Mouse (Mus musculus): ENCODE measurements at regions not wholly inside any gene's neighbourhood (a gene's known extent, or its start where the extent isn't known, plus 50 kb on each side); places are given as distances from the start of the nearest gene placed in this dataset.

DNA sequence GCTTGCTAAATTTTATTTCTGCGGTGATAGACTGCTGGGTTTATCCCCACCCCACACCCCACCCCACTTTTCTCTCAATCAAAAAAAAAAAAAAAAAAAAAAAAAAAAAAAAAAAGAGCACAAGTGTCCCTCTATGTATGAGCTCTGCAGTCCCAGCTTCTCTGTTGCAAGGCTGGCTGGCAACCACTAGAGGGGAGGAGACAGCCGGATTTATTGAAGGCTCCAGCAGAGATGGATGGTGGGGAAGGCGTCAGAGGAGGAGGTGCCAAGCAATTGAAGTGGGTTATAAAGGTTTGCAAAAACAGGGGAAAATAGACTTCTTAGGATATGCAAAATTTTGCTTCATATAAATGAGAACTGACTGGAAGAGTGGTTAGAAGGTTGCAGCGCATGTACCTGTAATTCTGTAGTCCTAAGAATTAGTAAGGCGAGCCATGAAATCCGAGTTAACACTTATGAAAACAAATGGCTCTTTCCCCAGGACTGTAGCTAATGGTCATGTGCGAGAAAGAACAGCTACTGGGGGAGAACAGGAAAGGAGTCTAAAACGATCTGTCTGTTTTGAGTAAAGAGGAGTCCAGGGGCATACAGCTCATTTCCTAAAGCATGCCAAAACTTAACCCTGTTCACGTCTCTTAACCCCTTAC is 885.1 kb upstream of the Pou3f3 start:
- Histone ChIP-seq H3K4me3 (peak overlapping the region; percentile 28), H3K27me3 (no peaks in the 10 kb centered on the region), H3K9me3 (no peaks in the 10 kb centered on the region), H3K27ac (no peak overlapping the region), H3K4me1 (peaks cover 6% of the 10 kb centered on the region; the same call in 1 of the 2 replicates), H3K36me3 (no peaks in the 10 kb centered on the region), H3K9ac (no peak overlapping the region), H3K4me2 (replicated peaks) (peak overlapping the region; percentile 58)
- WGBS: 7% methylated on average over 9 of the region's 9 CpGs
- ATAC-seq (ENCODE audit: low FRiP score, low read depth): peak; percentile 94; the same call in 1 of the 2 replicates

DNA sequence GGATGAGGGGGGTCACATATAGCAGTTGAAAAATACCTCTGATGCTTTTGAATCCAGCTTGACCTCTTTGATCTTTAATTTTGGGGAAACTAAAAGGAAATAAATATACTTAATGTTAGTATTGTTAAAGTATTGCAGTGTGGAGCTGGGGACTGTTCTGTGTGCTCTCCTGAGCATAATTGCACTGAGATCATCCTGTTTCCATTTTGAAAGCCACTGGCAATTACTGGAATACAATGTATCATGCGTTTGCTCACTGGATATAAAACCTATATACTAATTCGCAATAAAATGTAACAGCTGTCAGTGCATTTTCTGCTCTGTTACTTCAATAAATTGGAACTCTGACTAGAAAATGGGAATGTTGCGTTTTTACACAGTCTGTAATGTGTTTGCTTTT is 884.4 kb upstream of the Pou3f3 start:
- H3K4me2 ChIP-seq (replicated peaks): peak overlapping the region; percentile 58
- no peaks in the 10 kb centered on the region for H3K9me3 ChIP-seq
- no peaks in the 10 kb centered on the region for H3K27me3 ChIP-seq
- 0 out of 2 replicates have a peak overlapping the region, but pooled peaks have one; percentile 28 for H3K4me3 ChIP-seq
- H3K36me3 ChIP-seq: no peaks in the 10 kb centered on the region
- ATAC-seq (ENCODE audit: low FRiP score, low read depth): no peak
- WGBS: 62% methylated on average over 3 of the region's 3 CpGs
- H3K27ac ChIP-seq: no peak overlapping the region
- H3K9ac ChIP-seq: no peak overlapping the region
- peaks cover 6% of the 10 kb centered on the region; the same call in 1 of the 2 replicates for H3K4me1 ChIP-seq

GRCm38 (mm10) chr1:41812071-41812470 is 883.5 kb upstream of the Pou3f3 start:
- no peak overlapping the region for H3K27ac ChIP-seq
- no peaks in the 10 kb centered on the region for H3K27me3 ChIP-seq
- H3K36me3 ChIP-seq: no peaks in the 10 kb centered on the region
- 46% methylated on average over 7 of the region's 7 CpGs for WGBS
- no peak overlapping the region for H3K9ac ChIP-seq
- H3K4me2 ChIP-seq (replicated peaks): no peak overlapping the region
- no peak overlapping the region for H3K4me3 ChIP-seq
- peaks cover 6% of the 10 kb centered on the region; the same call in 1 of the 2 replicates for H3K4me1 ChIP-seq
- ATAC-seq (ENCODE audit: low FRiP score, low read depth): no peak
- H3K9me3 ChIP-seq: no peaks in the 10 kb centered on the region

DNA sequence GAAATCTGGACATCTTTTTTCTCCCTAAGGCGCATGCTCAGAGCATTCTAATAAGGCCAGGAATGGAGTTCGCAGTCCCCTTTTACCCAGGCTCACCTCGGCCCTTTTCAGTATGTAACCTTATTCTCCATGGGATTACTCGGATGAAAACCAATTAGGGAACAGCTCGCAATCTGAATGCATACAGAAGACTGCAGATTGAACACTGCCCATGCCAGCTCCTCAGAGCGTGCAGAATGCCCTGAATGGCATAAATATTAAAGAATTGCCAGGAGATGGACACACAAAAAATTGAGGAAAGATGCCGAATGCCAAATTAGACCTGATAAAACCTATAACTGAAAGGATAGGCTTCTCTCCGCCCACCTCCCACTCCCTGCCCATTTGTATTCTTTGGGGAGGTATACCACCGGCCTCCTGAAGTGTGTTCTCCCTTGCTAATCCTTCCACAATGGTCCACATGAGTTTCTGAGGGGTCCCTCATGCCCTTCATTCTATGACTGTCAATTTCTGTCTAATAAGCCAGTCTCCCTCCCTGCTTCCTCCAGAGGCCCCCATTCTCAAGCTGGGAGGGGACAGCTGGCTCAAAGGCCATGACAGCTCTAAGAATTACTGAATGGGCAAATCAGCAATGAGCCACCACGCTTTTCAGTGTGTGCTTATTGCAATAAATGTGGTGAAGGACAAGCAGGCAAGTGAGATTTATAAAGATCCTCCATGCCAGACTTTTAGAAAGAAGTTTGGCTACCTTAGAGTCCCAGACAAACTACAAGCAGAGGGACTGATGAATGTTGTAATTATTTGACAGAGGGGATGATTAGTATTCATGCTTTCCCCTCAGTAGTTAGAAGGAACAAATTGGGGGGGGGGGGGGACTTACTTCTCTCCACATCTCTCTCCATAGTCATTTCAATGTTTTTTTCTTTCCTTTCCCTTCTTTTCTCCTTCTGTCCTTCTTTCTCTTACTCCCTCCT is 881.2 kb upstream of the Pou3f3 start:
- no peak overlapping the region for H3K4me2 ChIP-seq (replicated peaks)
- H3K9ac ChIP-seq: no peak overlapping the region
- no peaks in the 10 kb centered on the region for H3K27me3 ChIP-seq
- no peak overlapping the region for H3K27ac ChIP-seq
- H3K4me1 ChIP-seq: peaks cover 6% of the 10 kb centered on the region; the same call in 1 of the 2 replicates
- 68% methylated on average over 10 of the region's 10 CpGs for WGBS
- no peaks in the 10 kb centered on the region for H3K36me3 ChIP-seq
- ATAC-seq (ENCODE audit: low FRiP score, low read depth): no peak
- H3K4me3 ChIP-seq: no peak overlapping the region
- H3K9me3 ChIP-seq: no peaks in the 10 kb centered on the region

DNA sequence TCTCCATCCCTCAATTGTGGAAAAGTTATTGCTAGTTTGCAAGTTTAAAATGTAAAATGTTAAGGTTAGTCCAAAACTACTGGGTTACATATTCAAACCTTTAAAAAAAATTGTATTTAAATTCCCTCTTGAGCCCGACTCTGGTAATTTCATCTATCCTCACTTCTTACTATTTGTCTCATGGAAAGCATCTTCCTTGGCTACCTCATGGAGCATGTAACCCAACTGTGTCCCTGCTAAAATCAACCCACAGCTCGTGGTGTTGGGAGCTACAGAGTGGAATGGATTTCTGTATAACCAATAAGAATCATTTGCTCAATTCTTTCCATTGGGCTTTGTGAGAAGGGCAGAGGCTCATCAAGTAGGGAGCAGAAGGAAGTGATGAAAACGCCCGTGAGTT is 880.5 kb upstream of the Pou3f3 start:
- WGBS: 82% methylated on average over 4 of the region's 4 CpGs

GRCm38 (mm10) chr1:41822742-41823141 is 872.8 kb upstream of the Pou3f3 start:
- WGBS: 75% methylated on average over 5 of the region's 5 CpGs
- ATAC-seq (ENCODE audit: low FRiP score, low read depth): no peak
- no peak overlapping the region for H3K27ac ChIP-seq

More for the DNA sequence above, 880.5 kb upstream of the Pou3f3 start:
- no peaks in the 10 kb centered on the region for H3K36me3 ChIP-seq
- H3K27ac ChIP-seq: no peak overlapping the region
- no peak overlapping the region for H3K4me3 ChIP-seq
- no peaks in the 10 kb centered on the region for H3K27me3 ChIP-seq
- H3K4me1 ChIP-seq: peaks cover 6% of the 10 kb centered on the region; the same call in 1 of the 2 replicates
- no peak overlapping the region for H3K4me2 ChIP-seq (replicated peaks)
- H3K9me3 ChIP-seq: no peaks in the 10 kb centered on the region
- no peak for ATAC-seq (ENCODE audit: low FRiP score, low read depth)
- H3K9ac ChIP-seq: no peak overlapping the region

DNA sequence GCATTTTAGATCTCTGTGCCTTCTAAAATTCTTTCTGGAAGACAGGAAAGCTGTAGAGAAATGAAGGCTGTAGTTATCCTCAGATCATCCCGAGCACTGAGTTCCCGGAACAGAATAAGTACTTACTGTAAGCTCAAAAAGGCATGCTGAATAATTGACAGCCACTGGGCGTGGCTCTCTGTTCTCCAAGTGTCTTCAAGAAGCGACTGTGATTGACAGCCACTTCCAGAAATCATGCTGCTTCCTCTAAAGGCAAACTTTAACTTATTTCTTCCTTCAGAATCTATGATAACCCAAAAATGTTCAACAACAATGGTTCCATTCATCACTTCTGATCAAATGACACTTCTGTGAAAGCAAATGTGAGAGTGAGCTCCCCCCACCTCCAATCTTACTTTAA is 870.3 kb upstream of the Pou3f3 start:
- Histone ChIP-seq H3K4me2 (replicated peaks) (no peak overlapping the region), H3K4me3 (no peak overlapping the region), H3K9ac (no peak overlapping the region), H3K36me3 (no peaks in the 10 kb centered on the region), H3K9me3 (no peaks in the 10 kb centered on the region), H3K27me3 (no peaks in the 10 kb centered on the region), H3K4me1 (no peaks in the 10 kb centered on the region), H3K27ac (no peak overlapping the region)
- 78% methylated on average over 4 of the region's 4 CpGs for WGBS
- no peak for ATAC-seq (ENCODE audit: low FRiP score, low read depth)

More at GRCm38 (mm10) chr1:41822742-41823141, 872.8 kb upstream of the Pou3f3 start:
- no peaks in the 10 kb centered on the region for H3K4me1 ChIP-seq
- no peaks in the 10 kb centered on the region for H3K9me3 ChIP-seq
- no peak overlapping the region for H3K4me3 ChIP-seq
- H3K36me3 ChIP-seq: no peaks in the 10 kb centered on the region
- H3K9ac ChIP-seq: no peak overlapping the region
- no peaks in the 10 kb centered on the region for H3K27me3 ChIP-seq
- H3K4me2 ChIP-seq (replicated peaks): no peak overlapping the region

DNA sequence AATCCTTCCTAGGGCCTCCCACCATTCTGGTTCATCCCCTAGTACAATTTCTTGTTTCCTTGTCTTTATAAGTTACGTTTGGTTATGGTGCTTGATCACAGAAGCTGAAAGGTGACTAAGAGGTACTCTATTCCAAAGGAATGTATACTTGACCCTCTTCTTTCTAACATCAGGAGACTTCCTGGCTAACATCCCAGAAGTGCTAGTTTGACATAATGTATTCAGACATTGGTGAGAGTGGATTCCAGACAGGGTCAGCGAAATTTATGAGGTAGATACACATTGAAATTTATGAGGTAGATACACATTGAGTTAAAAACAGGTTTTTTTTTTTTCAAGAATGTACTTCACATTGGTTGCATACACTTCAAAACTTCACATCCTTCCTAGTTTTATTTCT is 863.9 kb upstream of the Pou3f3 start:
- H3K4me2 ChIP-seq (replicated peaks): no peak overlapping the region
- H3K36me3 ChIP-seq: no peaks in the 10 kb centered on the region
- H3K4me3 ChIP-seq: no peak overlapping the region
- H3K27me3 ChIP-seq: no peaks in the 10 kb centered on the region
- H3K9me3 ChIP-seq: no peaks in the 10 kb centered on the region
- 79% methylated on average over 2 of the region's 2 CpGs for WGBS
- ATAC-seq (ENCODE audit: low FRiP score, low read depth): no peak
- H3K4me1 ChIP-seq: no peaks in the 10 kb centered on the region
- H3K9ac ChIP-seq: no peak overlapping the region
- no peak overlapping the region for H3K27ac ChIP-seq

All from limb, embryonic 13.5 days (tissue).